8 mouse cellular contexts compared by ENCODE assay signal in the genomic region with DNA sequence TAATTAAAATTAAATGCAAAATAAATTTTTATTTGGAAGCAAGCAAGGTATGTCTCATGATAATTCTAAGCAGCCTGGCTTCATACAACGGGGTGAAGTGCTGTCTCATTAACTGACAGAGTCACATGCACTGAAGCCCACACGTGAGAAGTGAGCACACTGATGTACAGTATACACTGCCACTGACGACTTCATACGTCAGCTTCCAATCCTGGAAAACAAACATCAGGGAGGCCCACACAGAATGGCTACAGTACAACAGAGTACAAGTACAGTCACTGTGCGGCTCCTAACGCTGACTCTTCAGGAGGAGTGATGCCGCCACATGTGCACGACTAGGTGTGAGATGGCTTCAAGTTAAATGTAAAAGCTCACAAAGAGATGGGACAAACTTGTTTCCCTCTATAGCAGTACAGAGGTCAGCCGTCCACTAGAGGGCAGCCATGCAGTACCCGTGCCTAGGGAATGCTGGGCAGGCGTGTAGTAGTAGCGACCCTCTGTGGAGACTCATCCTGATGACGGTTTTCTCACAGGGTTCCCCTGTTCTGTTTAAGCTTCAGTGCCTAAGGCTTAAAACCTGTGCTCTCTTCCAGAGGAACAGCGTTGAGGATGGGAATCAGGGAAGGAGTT. TPM values are rescaled to one million over a fixed set of nuclear protein-coding genes. Genes with fewer than 3 reads are reported as not detected.
DNase-seq lines count a peak whose midpoint lies in the region; ATAC-seq and TF ChIP-seq lines count a peak whose summit lies in the region.

No protein-coding gene starts in this region.

- 0 out of 2 replicates have a peak overlapping the region, but pooled peaks have one; percentile 27 for H3K27ac ChIP-seq in hindbrain, embryonic 14.5 days

- POLR2A ChIA-PET in Patski (lab: Charles Lee) = interaction anchor here (0.6 kb wide), 1 partner anchor 224 kb away, joined by 3 read pairs; no protein-coding TSS in a partner anchor

- no peaks in the 10 kb centered on the region for H3K27me3 ChIP-seq in Patski
- H3K27me3 ChIP-seq in hindbrain, embryonic 14.5 days (ENCODE audit: control insufficient read depth, insufficient read depth, low read length) = no peaks in the 10 kb centered on the region

- no peak overlapping the region for H3K4me3 ChIP-seq in hindbrain, embryonic 14.5 days (replicated peaks; ENCODE audit: low read length)

- ATAC-seq in Patski = peak; percentile 62
- ATAC-seq in hindbrain, embryonic 14.5 days (ENCODE audit: low FRiP score) = peak; percentile 86

- CTCF ChIA-PET in Patski (lab: Charles Lee) = interaction anchor here (0.8 to 2.6 kb wide), 6 partner anchors 10 to 223 kb away, joined by 3 to 11 read pairs (median 6); no protein-coding TSS in a partner anchor

- 0 out of 2 replicates have a peak, but pooled peaks cover 5% of the 10 kb centered on the region for H3K4me1 ChIP-seq in hindbrain, embryonic 14.5 days (replicated peaks; ENCODE audit: control insufficient read depth, insufficient read depth, low read length)

- peaks cover 60% of the 10 kb centered on the region for H3K36me3 ChIP-seq in hindbrain, embryonic 14.5 days (replicated peaks; ENCODE audit: control insufficient read depth, insufficient read depth)

- H3K4me2 ChIP-seq in hindbrain, embryonic 14.5 days (replicated peaks) = no peak overlapping the region

- no peak overlapping the region for H3K9ac ChIP-seq in hindbrain, embryonic 14.5 days

- peak; percentile 84 for TF ChIP-seq CTCF in Patski (IDR thresholded peaks at IDR 0.05)

- no peaks in the 10 kb centered on the region for H3K9me3 ChIP-seq in hindbrain, embryonic 14.5 days (ENCODE audit: control insufficient read depth, low read length)

- WGBS in hindbrain, embryonic 14.5 days = 35% methylated on average over 14 of the region's 14 CpGs

- peak; percentile 50 for DNase-seq in Patski (ENCODE audit: low read depth, low spot score)
- DNase-seq in cerebellum, postnatal 14 days = peak; percentile 86 to 92
- DNase-seq in frontal cortex, postnatal 36 days (ENCODE audit: low spot score in 2 of 2) = peak; percentile 56 to 73
- DNase-seq in hindbrain, embryonic 14.5 days (ENCODE audit: low spot score) = peak; percentile 77
- peak; percentile 43 to 78 for DNase-seq in layer of hippocampus, postnatal 25 days (ENCODE audit: extremely low spot score in 1 of 2, low spot score in 1 of 2)
- peak; percentile 87 for DNase-seq in lung, postnatal 36 days
- peak; percentile 53 for DNase-seq in retina, postnatal 7 days (ENCODE audit: low read depth, low spot score)
- DNase-seq in urinary bladder, adult 2 months (ENCODE audit: low spot score) = peak; percentile 37

- in situ Hi-C loops in Patski (cut with MboI; ENCODE audit: low pct_unique_long_range_greater_than_20kb) = no loop called here

RNA-seq across cellular contexts. Expression of gene Donson, which starts 6.0 kb away (rescaled TPM):
- 11.7 TPM for polyA plus RNA-seq in Patski (2021)
- polyA plus RNA-seq in hindbrain, embryonic 14.5 days (2014; fragmentation: Nextera tagmentation; extraction: Ambion mirVana) = 26.4 and 28.1 TPM in 2 replicates
- total RNA-seq in layer of hippocampus, postnatal 25 days (2021) = 10 to 100 TPM; 19.4 to 23.5 TPM
- 7.6 and 13.6 TPM in 2 replicates for polyA plus RNA-seq in urinary bladder, adult 2 months (2012; rRNA removed)

RNA-seq across cellular contexts. Expression of gene Cryzl1, which starts 34.2 kb away (rescaled TPM):
- polyA plus RNA-seq in Patski (2021) = 82.3 TPM
- 101 and 111 TPM in 2 replicates for polyA plus RNA-seq in hindbrain, embryonic 14.5 days (2014; fragmentation: Nextera tagmentation; extraction: Ambion mirVana)
- total RNA-seq in layer of hippocampus, postnatal 25 days (2021) = 100 to 1,000 TPM in 1 of 2 experiments, 10 to 100 TPM in 1; 87.4 to 109 TPM
- 53.7 and 66.1 TPM in 2 replicates for polyA plus RNA-seq in urinary bladder, adult 2 months (2012; rRNA removed)

RNA-seq across cellular contexts. Expression of gene Itsn1, which starts 34.5 kb away (rescaled TPM):
- polyA plus RNA-seq in Patski (2021) = 36.0 TPM
- 61.8 and 67.1 TPM in 2 replicates for polyA plus RNA-seq in hindbrain, embryonic 14.5 days (2014; fragmentation: Nextera tagmentation; extraction: Ambion mirVana)
- 100 to 1,000 TPM; 137 to 156 TPM for total RNA-seq in layer of hippocampus, postnatal 25 days (2021)
- 26.0 and 35.3 TPM in 2 replicates for polyA plus RNA-seq in urinary bladder, adult 2 months (2012; rRNA removed)

RNA-seq across cellular contexts. Expression of gene Son, which starts 47.3 kb away (rescaled TPM):
- polyA plus RNA-seq in Patski (2021) = 151 TPM
- 125 and 146 TPM in 2 replicates for polyA plus RNA-seq in hindbrain, embryonic 14.5 days (2014; fragmentation: Nextera tagmentation; extraction: Ambion mirVana)
- total RNA-seq in layer of hippocampus, postnatal 25 days (2021) = 100 to 1,000 TPM; 212 to 264 TPM
- polyA plus RNA-seq in urinary bladder, adult 2 months (2012; rRNA removed) = 302 and 367 TPM in 2 replicates

RNA-seq across cellular contexts. Expression of gene Gart, which starts 47.8 kb away (rescaled TPM):
- polyA plus RNA-seq in Patski (2021) = 79.5 TPM
- polyA plus RNA-seq in hindbrain, embryonic 14.5 days (2014; fragmentation: Nextera tagmentation; extraction: Ambion mirVana) = 55.7 and 58.1 TPM in 2 replicates
- total RNA-seq in layer of hippocampus, postnatal 25 days (2021) = 10 to 100 TPM; 46.6 to 47.7 TPM
- 35.4 and 40.2 TPM in 2 replicates for polyA plus RNA-seq in urinary bladder, adult 2 months (2012; rRNA removed)

Comparison
In these comparisons a context has a peak if more than half of its experiments do, and no peak if none do; other contexts are left out.
1. DNase-seq: peak in every context shown above with its lines; median percentile 89 in cerebellum, postnatal 14 days; 87 in lung, postnatal 36 days; 77 in hindbrain, embryonic 14.5 days; 64 in frontal cortex, postnatal 36 days; 60 in layer of hippocampus, postnatal 25 days; 53 in retina, postnatal 7 days; 50 in Patski; 37 in urinary bladder, adult 2 months.